Mouse (Mus musculus) ES-Bruce4 (cell line): ENCODE results near the gene Sf3a3. TPM values are rescaled to one million over a fixed set of nuclear protein-coding genes. Genes with fewer than 3 reads are reported as not detected.

ENCODE experiments used
- H3K27ac ChIP-seq: 2 replicates; pipeline ENCODE4 v1.5.1; 2012; ENCODE audit warnings: low read length, inconsistent platforms; ENCODE audit not compliant: insufficient read depth
- H3K27me3 ChIP-seq: 2 replicates; pipeline ENCODE4 v1.6.1; 2012; ENCODE audit warnings: mild to moderate bottlenecking, low read length, inconsistent platforms; ENCODE audit not compliant: control insufficient read depth, poor library complexity, insufficient read depth, severe bottlenecking
- H3K36me3 ChIP-seq: 2 replicates; pipeline ENCODE4 v1.6.1; 2012; ENCODE audit warnings: inconsistent platforms, mild to moderate bottlenecking, low read length, moderate library complexity; ENCODE audit not compliant: control insufficient read depth, poor library complexity, insufficient read depth, severe bottlenecking
- H3K4me1 ChIP-seq: one replicate; pipeline ENCODE4 v1.8.1; 2011; ENCODE audit warnings: low read length; ENCODE audit not compliant: control insufficient read depth, insufficient read depth
- H3K4me3 ChIP-seq: 2 replicates; pipeline ENCODE4 v1.5.1; 2011; ENCODE audit warnings: low read depth, mild to moderate bottlenecking, low read length
- H3K9ac ChIP-seq: 2 replicates; pipeline ENCODE4 v1.6.1; 2012; ENCODE audit warnings: low read depth, mild to moderate bottlenecking, inconsistent platforms; ENCODE audit not compliant: poor library complexity, severe bottlenecking
- H3K9me3 ChIP-seq: replicated peaks from 2 replicates; pipeline ENCODE4 v1.6.1; 2012; ENCODE audit warnings: mild to moderate bottlenecking, low read length, inconsistent platforms; ENCODE audit not compliant: control insufficient read depth, poor library complexity, insufficient read depth, severe bottlenecking
- CTCF ChIP-seq: IDR thresholded peaks from one replicate; pipeline ENCODE4 v1.8.1; 2011; ENCODE audit warnings: low read depth, low read length
- EP300 ChIP-seq: IDR thresholded peaks from 2 replicates; pipeline ENCODE4 v1.6.1; 2011; ENCODE audit warnings: low read depth, low read length; ENCODE audit not compliant: insufficient read depth
- POLR2A ChIP-seq: IDR thresholded peaks from one replicate; pipeline ENCODE4 v1.8.1; 2011; ENCODE audit warnings: low read length; ENCODE audit not compliant: insufficient read depth
- polyA plus RNA-seq: library from polyadenylated mRNA; stranded (reverse); fragments of >200 nt; gene quantifications from 2 replicates; pipeline ENCODE4 v1.2.4, GENCODE M21; 2011; ENCODE audit warnings: low read depth; ENCODE audit not compliant: missing spikeins, insufficient read depth, insufficient read length

Gene Sf3a3
- polyA plus RNA-seq, 1 experiment: 127 TPM

DNA sequence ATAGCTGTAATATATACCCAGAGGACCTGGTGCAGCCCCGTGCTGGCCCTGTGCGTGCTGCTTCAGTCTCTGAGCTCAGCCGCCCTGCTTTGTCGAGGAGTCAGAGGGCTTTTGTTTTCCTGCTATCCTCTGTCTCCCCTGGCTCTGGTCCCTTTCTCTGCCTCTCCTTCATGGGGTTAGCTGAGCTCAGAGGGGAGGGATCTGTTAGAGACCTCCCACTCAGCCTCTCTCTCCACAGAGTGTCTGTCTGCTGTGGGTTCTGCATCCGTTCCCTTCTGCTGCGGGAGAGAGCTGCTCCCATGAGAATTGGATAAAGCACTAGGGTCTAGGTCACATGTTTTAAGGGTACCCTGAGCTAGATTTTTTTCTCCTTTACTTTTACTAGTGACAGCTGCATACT lies 11.5 kb downstream of the Sf3a3 start:
- Histone ChIP-seq H3K36me3 (peaks cover 79% of the 10 kb centered on the region), H3K9me3 (no peaks in the 10 kb centered on the region), H3K9ac (no peak overlapping the region), H3K4me3 (no peak overlapping the region), H3K27me3 (no peaks in the 10 kb centered on the region), H3K4me1 (no peaks in the 10 kb centered on the region), H3K27ac (no peak overlapping the region)
- TF ChIP-seq CTCF (no peak), POLR2A (no peak), EP300 (no peak)

DNA sequence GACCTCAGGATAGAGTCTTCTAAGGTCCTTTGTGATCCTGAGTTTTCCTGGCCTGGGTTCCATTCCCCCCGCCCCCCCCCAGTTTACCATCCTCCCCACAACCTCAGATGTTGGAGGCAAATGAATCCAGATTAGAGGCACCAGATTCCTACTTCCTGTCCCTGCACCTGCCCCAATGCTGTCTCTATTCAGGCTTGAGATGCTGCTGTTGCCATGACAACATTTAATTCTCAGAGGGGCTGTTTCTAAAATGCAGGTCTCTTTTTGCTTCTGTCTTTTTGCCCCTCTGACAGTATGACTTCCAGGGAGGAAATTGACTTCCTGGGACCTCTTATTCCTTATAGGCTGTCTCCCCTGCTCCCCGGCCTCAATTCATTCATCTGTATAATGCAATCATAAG lies 22.4 kb downstream of the Sf3a3 start:
- TF ChIP-seq POLR2A: no peak
- TF ChIP-seq CTCF: no peak
- TF ChIP-seq EP300: no peak
- no peak overlapping the region for H3K9ac ChIP-seq
- no peaks in the 10 kb centered on the region for H3K9me3 ChIP-seq
- H3K4me1 ChIP-seq: no peaks in the 10 kb centered on the region
- H3K36me3 ChIP-seq: peaks cover 2% of the 10 kb centered on the region
- H3K4me3 ChIP-seq: no peak overlapping the region
- H3K27me3 ChIP-seq: no peaks in the 10 kb centered on the region
- H3K27ac ChIP-seq: no peak overlapping the region

DNA sequence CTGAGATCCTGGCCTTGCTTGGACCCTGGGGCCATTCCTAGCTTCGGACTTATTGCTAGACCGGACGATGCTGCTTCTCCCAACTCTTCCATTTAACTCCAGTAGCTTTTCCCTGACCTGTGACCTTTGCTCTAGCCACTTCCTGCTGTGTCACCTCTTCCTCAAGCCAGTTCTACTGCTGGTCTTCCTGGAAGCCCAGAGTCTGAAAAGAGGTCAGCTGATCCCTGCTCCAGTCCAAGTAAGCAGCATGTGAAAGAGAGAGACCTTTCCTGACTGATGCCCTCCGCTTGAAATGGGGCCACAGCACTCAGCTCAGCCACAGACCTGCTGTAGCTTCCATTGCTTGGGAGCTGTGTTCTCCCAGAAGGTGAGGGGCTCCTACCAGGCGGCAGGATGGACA lies 22.9 kb downstream of the Sf3a3 start:
- Histone ChIP-seq H3K27ac (no peak overlapping the region), H3K27me3 (no peaks in the 10 kb centered on the region), H3K9me3 (no peaks in the 10 kb centered on the region), H3K4me1 (no peaks in the 10 kb centered on the region), H3K4me3 (no peak overlapping the region), H3K36me3 (peaks cover 2% of the 10 kb centered on the region; the same call in 1 of the 2 replicates), H3K9ac (no peak overlapping the region)
- TF ChIP-seq CTCF: no peak
- no peak for TF ChIP-seq EP300
- TF ChIP-seq POLR2A: no peak

DNA sequence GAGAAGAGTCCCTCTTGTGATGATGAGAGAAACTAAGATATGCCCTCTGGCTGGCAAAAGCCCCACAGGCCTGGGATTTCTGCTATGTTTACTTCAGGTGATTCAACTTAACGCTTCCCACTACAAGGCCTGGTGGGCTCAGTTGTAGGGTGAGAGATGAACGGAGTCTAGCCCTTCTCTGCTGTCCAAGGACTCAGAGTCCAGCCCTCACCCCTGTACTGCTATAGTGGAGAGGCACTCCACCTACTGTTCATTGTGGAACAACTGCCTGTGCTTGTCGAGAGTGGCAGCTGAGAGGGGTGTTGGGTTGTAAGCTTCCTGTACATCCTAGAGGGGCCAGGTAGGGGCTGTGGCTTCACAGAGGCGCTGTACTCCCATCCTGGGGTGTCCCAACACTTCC lies 23.4 kb downstream of the Sf3a3 start:
- Histone ChIP-seq H3K9ac (no peak overlapping the region), H3K4me1 (no peaks in the 10 kb centered on the region), H3K27me3 (no peaks in the 10 kb centered on the region), H3K36me3 (peaks cover 2% of the 10 kb centered on the region; the same call in 1 of the 2 replicates), H3K9me3 (no peaks in the 10 kb centered on the region), H3K4me3 (no peak overlapping the region), H3K27ac (no peak overlapping the region)
- no peak for TF ChIP-seq EP300
- TF ChIP-seq CTCF: peak; percentile 28

DNA sequence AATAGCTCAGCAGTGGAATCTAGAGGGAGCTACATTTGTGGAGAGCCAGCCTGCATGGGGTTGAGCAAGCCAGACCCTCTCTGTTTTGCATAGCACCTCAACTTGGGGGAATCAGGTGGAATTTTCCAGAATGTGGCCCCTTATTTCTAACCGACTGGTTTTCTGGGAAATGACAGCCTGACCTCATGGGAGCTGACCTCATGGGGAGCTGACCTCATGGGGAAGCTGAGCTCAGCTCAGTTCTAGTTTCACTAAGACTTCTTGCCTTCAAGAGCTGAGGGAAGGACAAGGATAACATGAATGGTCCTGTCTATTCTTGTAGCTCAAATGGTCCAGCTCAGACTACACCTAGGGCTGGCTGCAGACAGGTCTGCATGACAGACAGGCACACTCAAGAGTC lies 24.2 kb downstream of the Sf3a3 start:
- H3K27me3 ChIP-seq: no peaks in the 10 kb centered on the region
- no peak overlapping the region for H3K27ac ChIP-seq
- no peaks in the 10 kb centered on the region for H3K9me3 ChIP-seq
- H3K4me1 ChIP-seq: no peaks in the 10 kb centered on the region
- H3K9ac ChIP-seq: no peak overlapping the region
- H3K36me3 ChIP-seq: no peaks in the 10 kb centered on the region
- no peak overlapping the region for H3K4me3 ChIP-seq
- TF ChIP-seq CTCF: no peak

DNA sequence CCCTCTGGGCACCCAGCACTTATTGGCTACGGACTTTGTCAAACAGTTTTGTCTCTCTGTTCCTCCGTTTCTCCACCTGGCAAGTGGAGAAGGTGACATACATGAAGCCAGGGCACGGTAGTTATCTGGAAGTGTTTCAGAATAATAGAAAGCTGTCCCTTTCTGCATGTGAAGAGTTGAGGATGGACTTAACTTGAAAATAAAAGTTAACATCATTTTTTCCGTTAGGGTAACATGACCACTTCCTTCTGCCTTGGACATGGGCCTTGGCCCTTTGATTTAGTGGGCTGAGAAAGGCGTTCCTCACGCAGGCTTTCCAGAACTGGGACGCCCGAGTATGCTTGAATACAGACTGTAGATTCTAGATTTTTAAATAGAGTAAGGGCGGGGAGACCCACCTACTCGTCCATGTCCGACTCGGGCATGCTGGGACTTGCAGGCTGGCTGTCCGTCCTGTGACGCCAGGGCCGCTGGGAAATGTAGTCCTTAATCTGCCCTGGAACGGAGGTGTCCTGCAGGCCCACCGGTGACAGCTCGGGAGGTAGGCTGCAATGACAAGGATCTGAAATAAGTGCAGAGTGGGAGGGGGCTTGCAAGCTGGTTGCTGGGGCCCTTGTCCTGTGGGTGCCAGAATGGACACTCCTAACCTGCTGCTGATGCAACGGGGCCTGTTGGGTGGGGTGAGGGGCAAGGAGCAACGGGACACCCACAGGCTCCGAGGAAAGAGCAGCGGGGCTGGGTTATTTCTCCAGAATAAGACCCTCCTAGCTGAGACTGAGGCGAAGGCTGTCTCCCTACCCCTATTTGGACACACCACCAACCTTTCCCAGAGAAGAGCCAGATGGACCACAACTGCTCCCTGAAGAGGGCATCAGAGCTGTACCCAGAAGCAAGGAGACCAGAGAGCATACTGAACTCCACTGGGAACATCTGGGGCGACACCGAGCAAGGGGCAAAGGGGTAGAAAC lies 27.1 kb downstream of the Sf3a3 start, which contains the start of gene Inpp5b:
Inpp5b (plus strand) TSS at position 475 of the 968 bp plus-strand sequence.
- H3K9ac ChIP-seq: peak within 1 kb of the TSS; percentile 50
- no peaks in the 10 kb centered on the region for H3K27me3 ChIP-seq
- H3K4me3 ChIP-seq: peak within 1 kb of the TSS; percentile 85
- H3K9me3 ChIP-seq: no peaks in the 10 kb centered on the region
- H3K27ac ChIP-seq: no peak within 1 kb of the TSS
- H3K36me3 ChIP-seq: no peaks in the 10 kb centered on the region
- TF ChIP-seq CTCF: no peak
- TF ChIP-seq POLR2A: no peak
- TF ChIP-seq EP300: no peak
- H3K4me1 ChIP-seq: no peaks in the 10 kb centered on the region
